Comparison of ENCODE assay signal across 28 mouse cellular contexts in the genomic region with DNA sequence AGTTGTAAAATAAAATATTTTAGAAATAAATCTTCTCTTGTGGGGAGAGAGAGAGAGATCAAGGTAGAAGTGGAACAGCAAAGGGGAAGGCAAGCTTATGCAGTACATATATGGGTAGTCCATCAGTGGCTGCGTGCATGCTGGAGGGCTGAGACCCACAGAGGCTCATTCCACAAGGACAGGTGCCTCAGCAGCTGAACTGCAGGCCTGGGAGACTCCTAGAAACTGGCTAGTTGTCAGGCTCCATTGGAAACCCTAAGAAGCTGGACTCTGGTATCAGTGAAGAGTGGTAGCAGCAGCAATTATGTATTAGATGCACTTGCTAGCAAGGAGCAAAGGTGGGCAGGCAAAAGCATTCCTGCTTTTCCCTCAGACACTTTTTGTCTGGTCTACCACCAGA. TPM values are rescaled to one million over a fixed set of nuclear protein-coding genes. Genes with fewer than 3 reads are reported as not detected.
"Had no signal": no experiment of that assay in that cellular context is flagged by ENCODE, and none has a peak within 500 bp of the region (broad histone marks: within the 10 kb centered on the region; RNA-seq: fewer than 3 reads in every experiment).

No protein-coding gene starts in this region.

- H3K4me3 ChIP-seq: heart, adult 2 months; heart, embryonic 10.5 days; heart, embryonic 12.5 days; hindbrain, embryonic 10.5 days; hindbrain, embryonic 12.5 days; intestine, embryonic 15.5 days; layer of hippocampus, adult 2 months; left cerebral cortex, adult 2 months; limb, embryonic 10.5 days; limb, embryonic 12.5 days; liver, embryonic 12.5 days had no signal

- H3K4me2 ChIP-seq: heart, embryonic 12.5 days; hindbrain, embryonic 12.5 days; hindbrain, embryonic 14.5 days; intestine, embryonic 15.5 days; limb, embryonic 12.5 days; liver, embryonic 12.5 days had no signal

- H3K27me3 ChIP-seq: heart, embryonic 12.5 days; hindbrain, embryonic 12.5 days; intestine, embryonic 15.5 days; liver, embryonic 12.5 days had no signal

- DNase-seq: gastrocnemius, postnatal 14 days; heart, adult 2 months; heart, postnatal 10 days; heart, postnatal 4 days; kidney, adult 18-20 months; kidney, adult 8-10 months; kidney, postnatal 10 days; kidney, postnatal 25 days; kidney, postnatal 4 days; liver had no signal

- H3K36me3 ChIP-seq: heart, embryonic 10.5 days; heart, embryonic 12.5 days; hindbrain, embryonic 10.5 days; hindbrain, embryonic 12.5 days; intestine, embryonic 15.5 days; limb, embryonic 10.5 days; limb, embryonic 12.5 days; liver, embryonic 12.5 days had no signal

RNA-seq across cellular contexts. Expression of gene Vgll2, which starts 17.1 kb away (rescaled TPM):
- total RNA-seq: granulocyte monocyte progenitor cell, adult 5-6 weeks; heart, postnatal 10 days; heart, postnatal 25 days; heart, postnatal 4 days; layer of hippocampus, adult 2 months; left cerebral cortex, adult 2 months; left cerebral cortex, postnatal 14 days had no signal
- polyA plus RNA-seq: heart, embryonic 14.5 days; inflammation-experienced regulatory T-cells, adult 6 months; intestine, postnatal 0 days; kidney, embryonic 14.5 days had no signal
